Mouse (Mus musculus) C2C12 (cell line): ENCODE results near the gene Pax3.

Source experiments
- CEBPB ChIP-seq: IDR thresholded peaks from one replicate; pipeline ENCODE4 v1.6.1; 2011; ENCODE audit warnings: low read depth, mild to moderate bottlenecking, control low read depth, moderate library complexity
- CTCF ChIP-seq: IDR thresholded peaks from one replicate; pipeline ENCODE4 v1.5.1; 2011; ENCODE audit not compliant: control insufficient read depth, insufficient read depth, insufficient read length
- FOSL1 ChIP-seq: IDR thresholded peaks from one replicate; pipeline ENCODE4 v1.8.0; 2011; ENCODE audit warnings: mild to moderate bottlenecking, low read length; ENCODE audit not compliant: poor library complexity, insufficient read depth, severe bottlenecking
- MAX ChIP-seq: IDR thresholded peaks from one replicate; pipeline ENCODE4 v1.6.1; 2011; ENCODE audit warnings: mild to moderate bottlenecking, control low read depth
- MYOD1 ChIP-seq: IDR thresholded peaks from one replicate; pipeline ENCODE4 v1.6.1; 2011; ENCODE audit warnings: low read depth; ENCODE audit not compliant: control insufficient read depth, insufficient read length
- MYOG ChIP-seq: IDR thresholded peaks from one replicate; pipeline ENCODE4 v1.6.1; 2011; ENCODE audit not compliant: control insufficient read depth, insufficient read length; ENCODE audit errors: extremely low read depth
- USF1 ChIP-seq: IDR thresholded peaks from one replicate; pipeline ENCODE4 v1.6.1; 2011; ENCODE audit warnings: low read depth, mild to moderate bottlenecking, control low read depth, moderate library complexity

GRCm38 (mm10) chr1:78191761-78192160, 5.2 kb downstream of the Pax3 start:
- no peak for TF ChIP-seq CTCF
- TF ChIP-seq MAX = no peak
- TF ChIP-seq MYOG = no peak
- no peak for TF ChIP-seq MYOD1
- TF ChIP-seq USF1 = no peak
- no peak for TF ChIP-seq FOSL1
- TF ChIP-seq CEBPB = no peak
